Mouse (Mus musculus) C2C12 (cell line): ENCODE measurements around the gene Aurkb.

ENCODE experiments used
- CEBPB ChIP-seq: IDR thresholded peaks from one replicate; pipeline ENCODE4 v1.6.1; 2011; ENCODE audit warnings: low read depth, mild to moderate bottlenecking, control low read depth, moderate library complexity
- CTCF ChIP-seq: IDR thresholded peaks from one replicate; pipeline ENCODE4 v1.5.1; 2011; ENCODE audit not compliant: control insufficient read depth, insufficient read depth, insufficient read length
- FOSL1 ChIP-seq: IDR thresholded peaks from one replicate; pipeline ENCODE4 v1.8.0; 2011; ENCODE audit warnings: mild to moderate bottlenecking, low read length; ENCODE audit not compliant: poor library complexity, insufficient read depth, severe bottlenecking
- MAX ChIP-seq: IDR thresholded peaks from one replicate; pipeline ENCODE4 v1.6.1; 2011; ENCODE audit warnings: mild to moderate bottlenecking, control low read depth
- MYOD1 ChIP-seq: IDR thresholded peaks from one replicate; pipeline ENCODE4 v1.6.1; 2011; ENCODE audit warnings: low read depth; ENCODE audit not compliant: control insufficient read depth, insufficient read length
- MYOG ChIP-seq: IDR thresholded peaks from one replicate; pipeline ENCODE4 v1.6.1; 2011; ENCODE audit not compliant: control insufficient read depth, insufficient read length; ENCODE audit errors: extremely low read depth
- USF1 ChIP-seq: IDR thresholded peaks from one replicate; pipeline ENCODE4 v1.6.1; 2011; ENCODE audit warnings: low read depth, mild to moderate bottlenecking, control low read depth, moderate library complexity

DNA sequence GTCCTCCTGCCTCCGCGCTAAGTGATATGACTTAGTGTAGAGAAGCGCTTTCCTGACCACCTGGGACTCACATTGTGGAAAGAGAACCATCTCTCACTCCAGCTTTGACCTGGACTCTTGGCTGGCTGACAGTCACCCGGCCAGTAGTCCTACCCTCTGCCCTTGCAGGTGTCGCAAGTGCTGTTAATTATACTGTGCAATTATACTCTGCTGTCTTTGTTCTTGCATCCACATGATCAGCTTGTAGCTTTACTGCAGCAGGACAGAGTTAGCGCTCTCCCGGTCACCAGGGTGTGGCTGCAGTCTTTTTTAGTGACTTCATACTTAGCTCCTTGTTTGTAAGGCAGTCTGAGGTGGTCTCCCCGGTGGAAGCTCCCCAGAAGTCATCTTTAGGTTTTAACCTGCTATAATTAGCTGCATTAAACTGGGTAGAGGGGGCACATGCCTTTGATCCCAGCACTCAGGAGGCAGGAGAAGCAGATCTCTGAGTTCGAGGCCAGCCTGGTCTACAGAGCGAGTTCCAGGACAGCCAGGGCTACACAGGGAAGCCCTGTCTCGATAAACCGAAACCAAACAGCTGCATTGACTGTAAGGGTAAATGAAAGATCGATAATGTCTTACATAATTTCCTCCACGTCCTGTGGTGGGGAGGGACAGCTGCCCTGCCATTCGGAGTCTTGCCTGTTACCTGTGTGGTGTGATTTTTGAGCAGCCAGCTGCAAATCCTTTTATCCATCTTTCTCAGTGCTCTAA lies 34.8 kb downstream of the Aurkb start:
- TF ChIP-seq CTCF: no peak
- TF ChIP-seq FOSL1: no peak
- TF ChIP-seq MAX: no peak
- TF ChIP-seq USF1: no peak
- TF ChIP-seq CEBPB: no peak
- no peak for TF ChIP-seq MYOG
- TF ChIP-seq MYOD1: no peak
